Comparison of ENCODE assay signal across 8 mouse cellular contexts in the genomic region with DNA sequence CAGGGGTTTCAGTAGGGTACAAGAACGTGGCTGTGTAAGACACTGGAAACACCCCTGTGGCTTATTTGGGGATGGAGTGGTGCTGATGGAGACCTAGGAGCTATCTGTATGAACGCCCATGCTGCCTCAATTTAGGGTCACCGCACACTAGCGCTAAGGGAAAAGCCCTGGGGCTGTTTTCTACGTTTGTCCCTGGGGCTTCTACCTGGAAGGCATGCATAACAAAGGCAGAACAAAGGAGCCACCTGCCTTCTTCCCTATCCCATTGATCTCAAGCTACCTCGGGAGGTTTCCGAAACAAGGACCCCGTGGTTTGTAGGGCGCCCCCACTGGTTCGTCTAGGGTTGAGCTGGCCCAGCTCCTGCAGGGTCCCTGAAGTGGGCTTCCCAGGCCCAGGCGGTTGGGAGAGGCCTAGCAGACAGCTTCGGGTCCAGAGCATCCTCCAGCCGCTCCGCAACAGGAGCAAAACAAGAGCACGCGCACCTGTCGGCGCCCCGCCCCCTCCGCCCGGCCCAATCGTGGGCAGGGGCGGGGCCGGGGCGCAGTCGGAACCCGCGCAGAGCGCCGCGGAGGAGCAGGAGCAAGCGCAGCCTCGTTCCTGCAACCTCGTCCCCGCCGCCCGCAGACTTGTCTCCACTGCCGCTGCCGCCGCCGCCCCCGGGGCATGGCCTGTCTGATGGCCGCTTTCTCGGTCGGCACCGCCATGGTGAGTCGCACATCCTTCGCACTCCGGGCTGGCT. TPM values are rescaled to one million over a fixed set of nuclear protein-coding genes. Genes with fewer than 3 reads are reported as not detected.
DNase-seq lines count a peak whose midpoint lies in the region; ATAC-seq and TF ChIP-seq lines count a peak whose summit lies in the region.

A gene (plus strand): TSS at position 525 of the 740 bp plus-strand sequence.

- peak; percentile 59 for DNase-seq in gastrocnemius, adult 2 months
- DNase-seq in gastrocnemius, adult 18-20 months (ENCODE audit: low spot score) = no peak
- DNase-seq in cerebellum, adult 11 months = peak; percentile 82
- peak; percentile 92 for DNase-seq in induced T-regulatory cell, adult 2 months (ENCODE audit: low read depth)
- DNase-seq in left cerebral cortex, postnatal 36 days (ENCODE audit: low spot score in 2 of 2) = peak; percentile 68 to 84
- peak; percentile 54 for DNase-seq in mesoderm, embryonic 11.5 days (ENCODE audit: low read depth, low spot score)
- DNase-seq in right cerebral cortex, postnatal 4 days = peak; percentile 81

- H3K27me3 ChIP-seq in forebrain, embryonic 15.5 days = no peaks in the 10 kb centered on the region

- peak within 1 kb of the TSS; percentile 78 for H3K4me3 ChIP-seq in gastrocnemius, adult 2 months
- H3K4me3 ChIP-seq in forebrain, embryonic 15.5 days = peak within 1 kb of the TSS; percentile 87

- peak; percentile 85 for ATAC-seq in forebrain, embryonic 15.5 days (replicated peaks)

- WGBS in forebrain, embryonic 15.5 days = under 1% methylated on average over 49 of the region's 49 CpGs

- TF ChIP-seq CTCF in gastrocnemius, adult 2 months (IDR thresholded peaks at IDR 0.05) = peak; percentile 22; the same call in 1 of the 2 replicates

- H3K27ac ChIP-seq in gastrocnemius, adult 2 months = peak within 1 kb of the TSS; percentile 62
- peak within 1 kb of the TSS; percentile 91 for H3K27ac ChIP-seq in forebrain, embryonic 15.5 days (replicated peaks)

- H3K9ac ChIP-seq in forebrain, embryonic 15.5 days (replicated peaks) = peak within 1 kb of the TSS; percentile 81

- H3K36me3 ChIP-seq in forebrain, embryonic 15.5 days = no peaks in the 10 kb centered on the region

- intact Hi-C loops in gastrocnemius, adult 2 months (cut with DNase I) = no loop called here
- intact Hi-C loops in left cerebral cortex, postnatal 36 days (cut with DNase I) = loop anchor here (5.0 kb wide), 1 partner anchor 55 kb away; no protein-coding TSS in a partner anchor

- H3K4me2 ChIP-seq in forebrain, embryonic 15.5 days (replicated peaks) = peak within 1 kb of the TSS; percentile 97

- peaks cover 6% of the 10 kb centered on the region; the same call in 1 of the 2 replicates for H3K9me3 ChIP-seq in forebrain, embryonic 15.5 days

- peaks cover 44% of the 10 kb centered on the region for H3K4me1 ChIP-seq in forebrain, embryonic 15.5 days

RNA-seq across cellular contexts. Expression of the gene that starts here (rescaled TPM):
- 1 to 10 TPM in 1 of 2 experiments, under 1 TPM in 1; 0.89 to 2.5 TPM for total RNA-seq in gastrocnemius, adult 2 months (2021)
- 1 to 10 TPM; 1.6 to 1.7 TPM for total RNA-seq in gastrocnemius, adult 18-20 months (2021)
- 20.2 and 20.8 TPM in 2 replicates for polyA plus RNA-seq in forebrain, embryonic 15.5 days (2015; fragmentation: Nextera tagmentation; extraction: Ambion mirVana)
- 10 to 100 TPM; 65.5 to 77.2 TPM for total RNA-seq in left cerebral cortex, postnatal 36 days (2021)

Comparison
In these comparisons a context has a peak if more than half of its experiments do, and no peak if none do; other contexts are left out.
1. RNA of the gene that starts here (total RNA-seq): 65.5 to 77.2 TPM in left cerebral cortex, postnatal 36 days; 0.89 to 2.5 TPM in gastrocnemius, adult 2 months and 1.6 to 1.7 TPM in gastrocnemius, adult 18-20 months; every median in the first group is over 10 times any median in the second.